Mouse (Mus musculus) liver, embryonic 16.5 days (tissue): ENCODE measurements around the gene Magi2. TPM values are rescaled to one million over a fixed set of nuclear protein-coding genes. Genes with fewer than 3 reads are reported as not detected.

Experiments
- ATAC-seq: fragments of 200-750 bp; cut with Nextera tagmentation; 2 replicates; pipeline ENCODE4 v1.8.0; 2017; ENCODE audit warnings: low read depth, mild to moderate bottlenecking, moderate number of reproducible peaks, moderate library complexity
- H3K27ac ChIP-seq: fragments of 300-500 bp; sonication (generic); 2 replicates; pipeline ENCODE4 v1.5.1; 2014; ENCODE audit warnings: mild to moderate bottlenecking, low read length
- H3K27me3 ChIP-seq: fragments of 300-500 bp; sonication (generic); 2 replicates; pipeline ENCODE4 v1.6.1; 2014; ENCODE audit warnings: low read depth, low read length, mixed read lengths; ENCODE audit not compliant: control insufficient read depth, insufficient read depth
- H3K36me3 ChIP-seq: fragments of 300-500 bp; sonication (generic); 2 replicates; pipeline ENCODE4 v1.6.1; 2014; ENCODE audit warnings: mild to moderate bottlenecking; ENCODE audit not compliant: control insufficient read depth, insufficient read depth
- H3K4me1 ChIP-seq: fragments of 300-500 bp; sonication (generic); 2 replicates; pipeline ENCODE4 v1.6.1; 2014; ENCODE audit warnings: low read depth, low read length, mixed read lengths; ENCODE audit not compliant: control insufficient read depth
- H3K4me2 ChIP-seq: fragments of 300-500 bp; sonication (generic); 2 replicates; pipeline ENCODE4 v1.6.1; 2014; ENCODE audit warnings: low read depth, low read length, mixed read lengths
- H3K4me3 ChIP-seq: fragments of 300-500 bp; sonication (generic); 2 replicates; pipeline ENCODE4 v1.5.1; 2014; ENCODE audit warnings: low read depth, mild to moderate bottlenecking, low read length
- H3K9ac ChIP-seq: fragments of 300-500 bp; sonication (generic); 2 replicates; pipeline ENCODE4 v1.6.1; 2014; ENCODE audit warnings: low read depth, low read length
- H3K9me3 ChIP-seq: fragments of 300-500 bp; sonication (generic); replicated peaks from 2 replicates; pipeline ENCODE4 v1.6.1; 2016; ENCODE audit warnings: low read length; ENCODE audit not compliant: control insufficient read depth
- WGBS: fragments of 180-500 bp; shearing (Covaris S2); extraction: QIAGEN DNeasy Blood & Tissue Kit; methylation state at CpG from one replicate; pipeline ENCODE4 v1.1.7; 2014; ENCODE audit not compliant: insufficient replicate concordance; 5-methylcytosine and 5-hydroxymethylcytosine counted together
- polyA plus RNA-seq: library from polyadenylated mRNA; unstranded; fragments of >200 nt; fragmentation: Nextera tagmentation; extraction: Ambion mirVana; gene quantifications from 2 replicates; pipeline ENCODE4 v1.2.1, GENCODE M21; 2015

The Magi2 gene
- polyA plus RNA-seq, 1 experiment from 2014 or later = 0.34 TPM

DNA sequence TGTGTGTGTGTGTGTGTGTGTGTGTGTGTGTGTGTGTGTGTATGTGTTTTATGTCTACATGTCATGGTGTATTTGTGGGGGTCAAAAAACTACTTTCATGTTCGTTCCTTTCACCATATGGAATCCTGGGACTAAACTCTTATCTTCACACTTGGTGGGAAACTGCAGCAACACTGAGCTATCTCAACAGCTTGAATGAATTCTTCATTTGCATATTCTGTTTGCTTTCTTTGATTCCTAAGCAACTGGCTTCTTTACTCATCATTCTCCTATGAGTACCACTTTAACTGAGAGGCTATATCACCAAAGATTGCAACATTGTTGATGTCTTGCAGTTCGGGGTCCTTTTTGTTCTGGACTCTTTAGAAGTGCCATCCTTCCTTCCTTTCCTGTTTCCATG lies 986.5 kb downstream of the Magi2 start:
- Histone ChIP-seq H3K4me2 (no peak overlapping the region), H3K27me3 (no peaks in the 10 kb centered on the region), H3K27ac (no peak overlapping the region), H3K9ac (no peak overlapping the region), H3K9me3 (no peaks in the 10 kb centered on the region), H3K4me3 (no peak overlapping the region), H3K36me3 (no peaks in the 10 kb centered on the region), H3K4me1 (no peaks in the 10 kb centered on the region)
- WGBS = 32% methylated on average over 2 of the region's 2 CpGs
- no peak for ATAC-seq

DNA sequence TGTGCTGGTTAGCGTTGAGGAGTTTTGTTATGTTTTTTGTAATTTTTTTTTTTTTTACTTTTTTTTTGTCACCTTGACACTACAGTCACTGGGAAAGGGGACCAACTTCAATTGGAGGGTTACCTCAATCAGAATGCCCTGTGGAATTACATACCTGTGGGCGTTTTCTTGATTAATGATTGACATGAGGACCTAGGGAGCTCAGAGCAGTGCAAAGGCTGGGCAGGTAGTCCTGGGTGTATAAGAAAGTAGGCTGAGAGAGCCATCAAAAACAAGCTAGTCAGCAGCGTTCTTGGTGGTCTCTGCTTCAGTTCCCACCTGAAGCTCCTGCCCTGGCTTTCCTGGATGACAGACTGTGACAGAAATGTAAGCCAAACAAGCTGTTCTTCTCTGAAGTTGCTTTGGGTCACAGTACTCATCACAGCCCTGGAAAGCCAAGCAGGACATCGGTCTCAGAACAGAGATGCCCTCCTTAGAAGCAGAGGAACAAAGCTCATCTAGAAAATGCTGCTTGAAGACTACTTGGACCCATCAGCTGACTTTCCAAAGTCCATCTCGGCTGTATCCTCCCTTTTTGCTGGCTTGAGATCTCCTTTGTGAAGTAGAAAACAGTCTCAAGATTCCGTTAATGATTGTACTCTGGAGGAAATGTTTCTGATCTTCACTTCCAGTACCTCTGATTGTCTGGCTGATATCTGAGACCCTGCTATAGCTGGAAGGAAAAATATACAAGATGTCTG lies 999.8 kb downstream of the Magi2 start:
- 53% methylated on average over 6 of the region's 6 CpGs for WGBS

DNA sequence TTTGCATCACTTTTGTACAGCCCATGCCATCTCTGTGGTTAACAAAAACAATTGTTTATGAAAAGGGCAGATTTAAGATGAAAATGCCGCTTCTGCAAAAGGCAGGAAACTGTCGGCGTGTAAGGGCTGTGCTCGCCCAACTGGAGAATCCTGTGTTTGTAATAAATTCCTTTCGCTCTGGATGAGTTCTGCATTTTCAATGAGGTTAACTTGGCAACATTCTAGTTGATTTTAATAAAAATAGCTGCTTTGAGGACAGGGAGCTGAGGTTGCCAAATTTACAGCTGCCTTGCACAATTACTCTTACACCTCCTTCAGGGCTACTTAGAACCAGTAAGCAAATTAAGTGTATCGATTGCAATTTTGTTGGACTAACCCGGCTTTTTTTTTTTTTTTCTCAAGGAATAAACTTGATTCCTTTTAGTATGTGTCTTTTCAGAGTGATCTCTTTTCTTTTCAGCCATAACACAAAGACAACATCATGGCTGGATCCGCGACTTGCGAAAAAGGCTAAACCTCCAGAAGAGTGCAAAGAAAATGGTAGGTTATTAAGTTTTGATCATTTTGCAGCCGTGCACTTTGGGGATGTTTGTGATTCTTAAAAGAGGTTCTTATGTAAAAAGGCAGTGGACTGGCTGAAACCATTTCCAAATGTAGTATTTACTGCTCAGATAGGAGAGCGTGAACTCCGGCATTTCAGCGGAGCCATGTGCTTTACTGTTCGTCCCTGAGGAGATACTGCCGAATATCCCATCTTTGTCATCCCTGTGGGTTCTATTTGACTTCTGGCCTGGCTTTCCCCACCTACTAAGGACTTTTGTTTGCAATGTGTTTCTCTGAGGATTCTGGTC lies 1001.3 kb downstream of the Magi2 start:
- Histone ChIP-seq H3K9me3 (no peaks in the 10 kb centered on the region), H3K27ac (no peak overlapping the region), H3K36me3 (no peaks in the 10 kb centered on the region), H3K4me3 (no peak overlapping the region), H3K27me3 (no peaks in the 10 kb centered on the region), H3K4me2 (no peak overlapping the region), H3K9ac (no peak overlapping the region), H3K4me1 (no peaks in the 10 kb centered on the region)
- 60% methylated on average over 16 of the region's 16 CpGs for WGBS
- ATAC-seq = no peak

More for the DNA sequence above, 999.8 kb downstream of the Magi2 start:
- Histone ChIP-seq H3K4me3 (no peak overlapping the region), H3K36me3 (no peaks in the 10 kb centered on the region), H3K9me3 (no peaks in the 10 kb centered on the region), H3K4me2 (no peak overlapping the region), H3K27me3 (no peaks in the 10 kb centered on the region), H3K27ac (no peak overlapping the region), H3K4me1 (no peaks in the 10 kb centered on the region), H3K9ac (no peak overlapping the region)
- no peak for ATAC-seq

DNA sequence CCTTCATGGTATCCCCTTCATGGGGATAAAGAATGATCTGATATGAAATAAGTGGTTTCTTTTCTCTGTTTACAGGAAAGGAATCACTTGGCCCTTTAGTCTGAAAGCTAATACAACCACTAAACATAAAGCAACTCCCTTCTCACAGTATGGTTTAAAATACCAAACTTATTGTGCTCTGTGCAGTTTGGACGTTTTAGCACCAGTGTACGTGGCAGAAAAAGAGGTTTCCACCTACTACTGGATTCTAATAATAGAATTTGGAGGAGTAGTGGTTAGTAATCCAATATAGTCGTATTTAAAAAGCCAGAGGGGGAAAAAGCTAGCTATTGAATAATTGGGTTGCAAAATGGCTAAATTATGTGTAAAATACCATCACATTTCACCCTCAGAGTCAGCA lies 1005.1 kb downstream of the Magi2 start:
- no peaks in the 10 kb centered on the region for H3K27me3 ChIP-seq
- no peak overlapping the region for H3K27ac ChIP-seq
- ATAC-seq = no peak
- no peak overlapping the region for H3K4me2 ChIP-seq
- 45% methylated on average over 3 of the region's 3 CpGs for WGBS
- H3K4me1 ChIP-seq = no peaks in the 10 kb centered on the region
- no peaks in the 10 kb centered on the region for H3K36me3 ChIP-seq
- no peak overlapping the region for H3K9ac ChIP-seq
- H3K9me3 ChIP-seq = no peaks in the 10 kb centered on the region
- no peak overlapping the region for H3K4me3 ChIP-seq

DNA sequence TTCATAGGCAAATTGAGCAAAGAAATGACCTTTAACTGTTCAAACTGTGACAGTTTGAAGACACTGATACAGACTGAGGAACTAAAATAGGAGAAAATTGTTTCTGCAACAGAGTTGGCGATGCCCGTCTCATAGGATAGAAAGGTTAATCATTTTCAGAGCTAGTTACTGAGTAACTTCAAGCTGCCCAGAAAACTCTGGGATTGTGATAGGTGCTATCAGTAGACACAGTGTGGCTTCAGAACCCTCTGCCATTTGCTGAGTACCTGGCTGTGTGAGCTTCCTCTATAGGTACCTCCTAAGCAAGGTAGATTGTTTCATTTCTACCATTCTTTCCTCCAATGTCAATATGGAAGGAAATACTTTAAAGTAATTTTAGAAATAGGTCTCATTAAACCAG lies 1014.7 kb downstream of the Magi2 start:
- Histone ChIP-seq H3K36me3 (no peaks in the 10 kb centered on the region), H3K4me3 (no peak overlapping the region), H3K9me3 (no peaks in the 10 kb centered on the region), H3K4me2 (no peak overlapping the region), H3K4me1 (no peaks in the 10 kb centered on the region), H3K27ac (no peak overlapping the region), H3K9ac (no peak overlapping the region), H3K27me3 (no peaks in the 10 kb centered on the region)
- WGBS = 65% methylated on average over 2 of the region's 2 CpGs
- ATAC-seq = peak; percentile 54; the same call in 1 of the 2 replicates

DNA sequence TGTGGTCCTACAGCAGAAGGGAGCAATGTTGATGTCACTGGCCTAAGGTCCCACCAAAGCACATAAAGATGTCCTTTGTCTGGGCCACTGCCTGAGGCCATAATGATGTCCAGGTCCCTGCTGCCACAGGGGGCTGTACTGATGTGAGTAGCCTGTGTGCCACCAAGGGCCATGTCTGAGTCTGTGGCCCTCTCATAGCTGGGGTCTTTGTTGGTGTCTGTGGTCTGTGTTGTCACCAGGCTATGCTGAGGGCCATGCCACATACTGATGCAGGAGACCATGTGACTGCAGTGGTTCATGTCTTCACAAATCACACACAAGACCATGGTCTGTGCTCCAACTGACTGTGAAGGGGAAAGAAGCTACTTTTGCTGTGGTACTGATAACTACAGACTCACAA lies 1015.7 kb downstream of the Magi2 start:
- Histone ChIP-seq H3K4me3 (no peak overlapping the region), H3K4me2 (no peak overlapping the region), H3K9ac (no peak overlapping the region), H3K4me1 (no peaks in the 10 kb centered on the region), H3K27ac (no peak overlapping the region), H3K9me3 (no peaks in the 10 kb centered on the region), H3K27me3 (no peaks in the 10 kb centered on the region), H3K36me3 (no peaks in the 10 kb centered on the region)
- no peak for ATAC-seq

DNA sequence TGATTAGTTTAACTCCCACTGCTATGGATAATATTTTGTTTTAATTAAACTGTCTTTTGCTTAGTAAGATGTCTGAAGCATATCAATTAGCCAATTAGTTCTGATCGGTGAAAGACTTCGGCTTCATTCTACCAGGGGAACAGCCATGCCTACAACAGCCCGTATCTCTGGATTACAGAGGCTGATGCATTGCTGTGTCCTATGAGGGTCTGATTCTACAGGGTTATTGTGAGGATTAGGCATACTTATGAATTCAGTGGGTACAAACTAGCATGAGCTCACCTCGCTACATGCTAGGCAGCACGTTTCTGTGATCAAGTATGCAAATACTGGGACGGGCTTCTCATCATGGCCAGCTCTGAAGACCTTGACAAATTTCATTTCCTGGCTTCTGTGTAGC lies 1022.5 kb downstream of the Magi2 start:
- Histone ChIP-seq H3K9me3 (no peaks in the 10 kb centered on the region), H3K27me3 (no peaks in the 10 kb centered on the region), H3K4me1 (no peaks in the 10 kb centered on the region), H3K27ac (no peak overlapping the region), H3K4me3 (no peak overlapping the region), H3K36me3 (no peaks in the 10 kb centered on the region), H3K4me2 (no peak overlapping the region), H3K9ac (no peak overlapping the region)
- no peak for ATAC-seq
- 62% methylated on average over 6 of the region's 6 CpGs for WGBS

DNA sequence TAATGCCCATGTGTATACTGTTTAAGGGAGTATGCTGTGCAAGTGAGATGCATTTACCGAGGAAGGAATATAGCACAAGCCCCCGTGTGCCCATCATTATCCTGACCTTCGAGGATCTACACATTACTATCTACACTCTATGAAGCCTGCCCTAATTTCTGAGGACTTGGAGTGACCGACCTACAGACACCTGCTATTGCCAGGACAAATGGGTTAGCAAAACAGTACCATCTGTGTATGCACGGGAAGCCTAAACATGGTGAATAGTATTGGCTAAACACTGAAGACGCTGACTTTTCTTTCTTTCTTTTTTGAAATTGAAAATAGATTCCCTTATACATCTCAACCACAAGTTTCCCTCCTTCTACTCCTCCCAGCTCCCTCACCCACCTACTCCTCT lies 1024.7 kb downstream of the Magi2 start:
- H3K27me3 ChIP-seq = no peaks in the 10 kb centered on the region
- H3K9ac ChIP-seq = no peak overlapping the region
- H3K4me1 ChIP-seq = no peaks in the 10 kb centered on the region
- ATAC-seq = no peak
- 61% methylated on average over 6 of the region's 6 CpGs for WGBS
- H3K9me3 ChIP-seq = no peaks in the 10 kb centered on the region
- H3K36me3 ChIP-seq = no peaks in the 10 kb centered on the region
- no peak overlapping the region for H3K27ac ChIP-seq
- no peak overlapping the region for H3K4me2 ChIP-seq
- H3K4me3 ChIP-seq = no peak overlapping the region

DNA sequence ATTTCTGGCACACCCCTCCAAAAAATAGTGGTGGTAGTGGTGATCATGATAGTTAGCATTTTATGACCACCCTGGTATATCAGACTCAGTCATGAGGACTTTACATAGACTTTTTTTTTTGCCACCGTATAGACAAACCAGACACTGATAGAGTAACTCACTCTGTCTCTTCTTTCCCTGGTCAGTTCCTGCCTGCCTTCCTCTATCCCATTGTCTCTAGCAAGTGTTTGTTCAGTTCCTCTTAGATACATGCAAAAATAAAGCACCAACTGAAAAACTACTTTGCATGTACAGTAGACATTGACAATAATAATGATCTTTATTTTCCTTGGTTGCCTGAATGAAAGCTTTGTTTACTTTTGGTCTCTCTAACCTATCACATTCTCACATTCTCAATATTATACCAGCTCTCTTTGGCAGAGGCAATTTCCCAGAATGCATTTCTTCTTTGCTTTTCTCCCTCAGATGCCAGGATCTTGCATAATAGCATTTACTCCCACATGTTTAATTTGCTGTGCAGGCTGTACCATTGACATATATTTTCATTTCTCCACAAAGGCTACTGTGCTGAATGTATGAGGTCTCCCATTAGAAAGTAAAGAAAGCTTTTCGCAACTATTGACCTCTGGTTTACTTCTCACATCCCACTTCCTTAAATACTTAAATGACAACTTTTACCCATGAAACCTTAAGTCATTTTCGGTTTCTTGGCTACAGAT lies 1029.5 kb downstream of the Magi2 start:
- ATAC-seq = peak; percentile 56; the same call in 1 of the 2 replicates
- 46% methylated on average over 3 of the region's 3 CpGs for WGBS
- H3K27ac ChIP-seq = no peak overlapping the region

More for the DNA sequence above, 1029.5 kb downstream of the Magi2 start:
- H3K9me3 ChIP-seq = no peaks in the 10 kb centered on the region
- no peak overlapping the region for H3K4me3 ChIP-seq
- no peaks in the 10 kb centered on the region for H3K36me3 ChIP-seq
- H3K9ac ChIP-seq = no peak overlapping the region
- H3K4me1 ChIP-seq = no peaks in the 10 kb centered on the region
- H3K27me3 ChIP-seq = no peaks in the 10 kb centered on the region
- H3K4me2 ChIP-seq = no peak overlapping the region
